Mouse (Mus musculus) embryonic facial prominence, embryonic 12.5 days (tissue): Measurements from ENCODE around the gene Etv6. TPM values are rescaled to one million over a fixed set of nuclear protein-coding genes. Genes with fewer than 3 reads are reported as not detected.
A peak's percentile ranks its signal among the peaks of the same experiment; 100 is the strongest.

Experiments used
- ATAC-seq: fragments of 200-750 bp; cut with Nextera tagmentation; 2 replicates; pipeline ENCODE4 v1.8.0; 2017; ENCODE audit not compliant: insufficient number of reproducible peaks, insufficient read depth, low FRiP score, low TSS enrichment
- H3K27ac ChIP-seq: fragments of 300-500 bp; sonication (generic); 2 replicates; pipeline ENCODE4 v1.5.1; 2016; ENCODE audit warnings: mild to moderate bottlenecking
- H3K27me3 ChIP-seq: fragments of 300-500 bp; sonication (generic); 2 replicates; pipeline ENCODE4 v1.6.1; 2016; ENCODE audit warnings: mild to moderate bottlenecking, moderate library complexity
- H3K36me3 ChIP-seq: fragments of 300-500 bp; sonication (generic); 2 replicates; pipeline ENCODE4 v1.6.1; 2016; ENCODE audit warnings: mild to moderate bottlenecking
- H3K4me1 ChIP-seq: fragments of 300-500 bp; sonication (generic); 2 replicates; pipeline ENCODE4 v1.6.1; 2016
- H3K4me2 ChIP-seq: fragments of 300-500 bp; sonication (generic); replicated peaks from 2 replicates; pipeline ENCODE4 v1.6.1; 2016; ENCODE audit warnings: mild to moderate bottlenecking, moderate library complexity
- H3K4me3 ChIP-seq: fragments of 300-500 bp; sonication (generic); 2 replicates; pipeline ENCODE4 v1.5.1; 2016; ENCODE audit warnings: mild to moderate bottlenecking
- H3K9ac ChIP-seq: fragments of 300-500 bp; sonication (generic); 2 replicates; pipeline ENCODE4 v1.6.1; 2016; ENCODE audit warnings: mild to moderate bottlenecking, moderate library complexity
- H3K9me3 ChIP-seq: fragments of 300-500 bp; sonication (generic); 2 replicates; pipeline ENCODE4 v1.6.1; 2016; ENCODE audit warnings: mild to moderate bottlenecking, moderate library complexity
- WGBS: fragments of 180-500 bp; shearing (Covaris S2); methylation state at CpG from one replicate; pipeline ENCODE4 v1.1.7; 2016; 5-methylcytosine and 5-hydroxymethylcytosine counted together
- polyA plus RNA-seq: library from polyadenylated mRNA; unstranded; fragments of >200 nt; fragmentation: Nextera tagmentation; extraction: Ambion mirVana; gene quantifications from 2 replicates; pipeline ENCODE4 v1.2.1, GENCODE M21; 2016

The Etv6 gene
- polyA plus RNA-seq, 1 experiment from 2014 or later: 15.8 TPM

- no peak overlapping the region for H3K4me3 ChIP-seq
- H3K27ac ChIP-seq: no peak overlapping the region
- H3K27me3 ChIP-seq: no peaks in the 10 kb centered on the region
- no peak for ATAC-seq
- H3K4me1 ChIP-seq: peaks cover 2% of the 10 kb centered on the region; the same call in 1 of the 2 replicates
- H3K4me2 ChIP-seq: no peak overlapping the region
- H3K36me3 ChIP-seq: peaks cover 14% of the 10 kb centered on the region; the same call in 1 of the 2 replicates
- no peaks in the 10 kb centered on the region for H3K9me3 ChIP-seq
- WGBS: 94% methylated on average over 5 of the region's 5 CpGs
- H3K9ac ChIP-seq: no peak overlapping the region
These were observed 95.3 kb downstream of the Etv6 start for GRCm38 (mm10) chr6:134130816-134131215.

- Histone ChIP-seq H3K36me3 (peaks cover 14% of the 10 kb centered on the region; the same call in 1 of the 2 replicates), H3K4me1 (peaks cover 2% of the 10 kb centered on the region; the same call in 1 of the 2 replicates), H3K4me3 (no peak overlapping the region), H3K9me3 (no peaks in the 10 kb centered on the region), H3K4me2 (no peak overlapping the region), H3K9ac (no peak overlapping the region), H3K27ac (no peak overlapping the region), H3K27me3 (no peaks in the 10 kb centered on the region)
- WGBS: 98% methylated on average over 2 of the region's 2 CpGs
- ATAC-seq: no peak
These were observed 96.1 kb downstream of the Etv6 start for GRCm38 (mm10) chr6:134131601-134132000.

GRCm38 (mm10) chr6:134133756-134134155, 98.3 kb downstream of the Etv6 start:
- 64% methylated on average over 4 of the region's 4 CpGs for WGBS
- Histone ChIP-seq H3K36me3 (peaks cover 14% of the 10 kb centered on the region; the same call in 1 of the 2 replicates), H3K4me2 (no peak overlapping the region), H3K27me3 (no peaks in the 10 kb centered on the region), H3K27ac (no peak overlapping the region), H3K9ac (no peak overlapping the region), H3K4me1 (peaks cover 2% of the 10 kb centered on the region; the same call in 1 of the 2 replicates), H3K9me3 (no peaks in the 10 kb centered on the region), H3K4me3 (no peak overlapping the region)
- ATAC-seq: no peak

GRCm38 (mm10) chr6:134134821-134135323, 99.4 kb downstream of the Etv6 start:
- H3K4me3 ChIP-seq: no peak overlapping the region
- H3K9ac ChIP-seq: no peak overlapping the region
- no peak overlapping the region for H3K4me2 ChIP-seq
- H3K27me3 ChIP-seq: no peaks in the 10 kb centered on the region
- ATAC-seq: peak; percentile 60; the same call in 1 of the 2 replicates
- peaks cover 8% of the 10 kb centered on the region; the same call in 1 of the 2 replicates for H3K36me3 ChIP-seq
- peaks cover 2% of the 10 kb centered on the region; the same call in 1 of the 2 replicates for H3K4me1 ChIP-seq
- no peaks in the 10 kb centered on the region for H3K9me3 ChIP-seq
- WGBS: 70% methylated on average over 9 of the region's 9 CpGs
- no peak overlapping the region for H3K27ac ChIP-seq

GRCm38 (mm10) chr6:134136315-134136714, 100.8 kb downstream of the Etv6 start:
- ATAC-seq: no peak
- no peaks in the 10 kb centered on the region for H3K9me3 ChIP-seq
- WGBS: 84% methylated on average over 3 of the region's 3 CpGs

GRCm38 (mm10) chr6:134139359-134139758, 103.9 kb downstream of the Etv6 start:
- H3K4me3 ChIP-seq: no peak overlapping the region
- H3K36me3 ChIP-seq: no peaks in the 10 kb centered on the region
- H3K27me3 ChIP-seq: no peaks in the 10 kb centered on the region
- H3K4me1 ChIP-seq: peaks cover 27% of the 10 kb centered on the region
- no peaks in the 10 kb centered on the region for H3K9me3 ChIP-seq
- no peak for ATAC-seq
- no peak overlapping the region for H3K4me2 ChIP-seq
- 87% methylated on average over 3 of the region's 3 CpGs for WGBS
- no peak overlapping the region for H3K27ac ChIP-seq
- no peak overlapping the region for H3K9ac ChIP-seq

More at GRCm38 (mm10) chr6:134136315-134136714, 100.8 kb downstream of the Etv6 start:
- peaks cover 6% of the 10 kb centered on the region; the same call in 1 of the 2 replicates for H3K36me3 ChIP-seq
- H3K4me2 ChIP-seq: no peak overlapping the region
- H3K27me3 ChIP-seq: no peaks in the 10 kb centered on the region
- no peak overlapping the region for H3K4me3 ChIP-seq
- H3K27ac ChIP-seq: no peak overlapping the region
- H3K9ac ChIP-seq: no peak overlapping the region
- peaks cover 13% of the 10 kb centered on the region for H3K4me1 ChIP-seq

- Histone ChIP-seq H3K27me3 (no peaks in the 10 kb centered on the region), H3K36me3 (no peaks in the 10 kb centered on the region), H3K9me3 (no peaks in the 10 kb centered on the region), H3K27ac (0 out of 2 replicates have a peak overlapping the region, but pooled peaks have one; percentile 41), H3K4me1 (peaks cover 25% of the 10 kb centered on the region), H3K9ac (no peak overlapping the region), H3K4me3 (no peak overlapping the region), H3K4me2 (no peak overlapping the region)
- ATAC-seq: no peak
- WGBS: 59% methylated on average over 16 of the region's 16 CpGs
These were observed 105.5 kb downstream of the Etv6 start for GRCm38 (mm10) chr6:134140718-134141615.

GRCm38 (mm10) chr6:134141616-134142165, 106.2 kb downstream of the Etv6 start:
- H3K4me3 ChIP-seq: no peak overlapping the region
- no peak overlapping the region for H3K9ac ChIP-seq
- ATAC-seq: no peak
- H3K27ac ChIP-seq: no peak overlapping the region
- no peaks in the 10 kb centered on the region for H3K9me3 ChIP-seq
- H3K4me2 ChIP-seq: no peak overlapping the region
- H3K27me3 ChIP-seq: no peaks in the 10 kb centered on the region
- 81% methylated on average over 1 of the region's 1 CpGs for WGBS
- peaks cover 25% of the 10 kb centered on the region for H3K4me1 ChIP-seq
- H3K36me3 ChIP-seq: no peaks in the 10 kb centered on the region

- no peak for ATAC-seq
- 83% methylated on average over 11 of the region's 11 CpGs for WGBS
- H3K4me2 ChIP-seq: no peak overlapping the region
These were observed 107.2 kb downstream of the Etv6 start for GRCm38 (mm10) chr6:134142700-134143099.

GRCm38 (mm10) chr6:134143649-134144097, 108.2 kb downstream of the Etv6 start:
- WGBS: 48% methylated on average over 3 of the region's 3 CpGs
- no peaks in the 10 kb centered on the region for H3K27me3 ChIP-seq
- H3K9ac ChIP-seq: no peak overlapping the region
- no peak overlapping the region for H3K27ac ChIP-seq
- no peak overlapping the region for H3K4me3 ChIP-seq
- H3K9me3 ChIP-seq: no peaks in the 10 kb centered on the region
- H3K36me3 ChIP-seq: no peaks in the 10 kb centered on the region
- no peak for ATAC-seq
- no peak overlapping the region for H3K4me2 ChIP-seq
- peaks cover 33% of the 10 kb centered on the region for H3K4me1 ChIP-seq

More at GRCm38 (mm10) chr6:134142700-134143099, 107.2 kb downstream of the Etv6 start:
- Histone ChIP-seq H3K36me3 (no peaks in the 10 kb centered on the region), H3K4me3 (no peak overlapping the region), H3K4me1 (peaks cover 25% of the 10 kb centered on the region), H3K9me3 (no peaks in the 10 kb centered on the region), H3K27ac (no peak overlapping the region), H3K9ac (no peak overlapping the region), H3K27me3 (no peaks in the 10 kb centered on the region)

GRCm38 (mm10) chr6:134144231-134145130, 109.0 kb downstream of the Etv6 start:
- Histone ChIP-seq H3K4me1 (peaks cover 33% of the 10 kb centered on the region), H3K9me3 (no peaks in the 10 kb centered on the region), H3K4me3 (no peak overlapping the region), H3K36me3 (no peaks in the 10 kb centered on the region), H3K4me2 (no peak overlapping the region), H3K9ac (no peak overlapping the region), H3K27ac (no peak overlapping the region), H3K27me3 (no peaks in the 10 kb centered on the region)
- WGBS: 62% methylated on average over 15 of the region's 15 CpGs
- no peak for ATAC-seq
